Mouse (Mus musculus): ENCODE results near the gene Pde4b. TPM values are rescaled to one million over a fixed set of nuclear protein-coding genes. Genes with fewer than 3 reads are reported as not detected.
"Not testable (repeated sequence)": the region's sequence is repeated elsewhere in the genome, so short reads cannot be mapped to it uniquely, and the experiment has no call there.

Gene Pde4b
- polyA plus RNA-seq (2015; fragmentation: Nextera tagmentation; extraction: Ambion mirVana): 9.6 and 14.2 TPM in 2 replicates

GRCm38 (mm10) chr4:102087091-102087565, at the start of gene Pde4b:
Gene Pde4b, plus strand, starts transcription at chr4:102087543.
- peak; percentile 37; the same call in 1 of the 2 replicates for ATAC-seq (ENCODE audit: insufficient number of reproducible peaks, insufficient read depth, low FRiP score, low TSS enrichment, low read depth)
- H3K27ac ChIP-seq: no peak within 1 kb of the TSS
- H3K9me3 ChIP-seq: no peaks in the 10 kb centered on the region
- H3K4me1 ChIP-seq: peaks cover 14% of the 10 kb centered on the region
- peak within 1 kb of the TSS; percentile 62 for H3K4me3 ChIP-seq
- H3K36me3 ChIP-seq: no peaks in the 10 kb centered on the region
- 9% methylated on average over 11 of the region's 11 CpGs for WGBS
- peak within 1 kb of the TSS; percentile 72 for H3K9ac ChIP-seq
- peak within 1 kb of the TSS; percentile 99 for H3K4me2 ChIP-seq
- peaks cover 44% of the 10 kb centered on the region for H3K27me3 ChIP-seq

GRCm38 (mm10) chr4:102040190-102040589, 47.2 kb upstream of the Pde4b start:
- Histone ChIP-seq H3K9ac (no peak overlapping the region), H3K4me3 (no peak overlapping the region), H3K4me2 (no peak overlapping the region), H3K27me3 (no peaks in the 10 kb centered on the region), H3K36me3 (no peaks in the 10 kb centered on the region), H3K27ac (no peak overlapping the region), H3K4me1 (0 out of 2 replicates have a peak, but pooled peaks cover 1% of the 10 kb centered on the region), H3K9me3 (no peaks in the 10 kb centered on the region)
- 61% methylated on average over 3 of the region's 3 CpGs for WGBS
- ATAC-seq (ENCODE audit: insufficient number of reproducible peaks, insufficient read depth, low FRiP score, low TSS enrichment, low read depth): no peak

GRCm38 (mm10) chr4:102045183-102046140, 41.9 kb upstream of the Pde4b start:
- no peaks in the 10 kb centered on the region for H3K36me3 ChIP-seq
- no peak overlapping the region for H3K4me2 ChIP-seq
- H3K4me3 ChIP-seq: no peak overlapping the region
- H3K9me3 ChIP-seq: no peaks in the 10 kb centered on the region
- no peaks in the 10 kb centered on the region for H3K27me3 ChIP-seq
- peaks cover 5% of the 10 kb centered on the region; the same call in 1 of the 2 replicates for H3K4me1 ChIP-seq
- WGBS: 49% methylated on average over 6 of the region's 6 CpGs
- no peak overlapping the region for H3K27ac ChIP-seq
- no peak overlapping the region for H3K9ac ChIP-seq
- ATAC-seq (ENCODE audit: insufficient number of reproducible peaks, insufficient read depth, low FRiP score, low TSS enrichment, low read depth): no peak

GRCm38 (mm10) chr4:102049368-102049767, 38.0 kb upstream of the Pde4b start:
- ATAC-seq (ENCODE audit: insufficient number of reproducible peaks, insufficient read depth, low FRiP score, low TSS enrichment, low read depth): not testable (repeated sequence)
- 92% methylated on average over 14 of the region's 14 CpGs for WGBS

GRCm38 (mm10) chr4:102061322-102061721, 26.0 kb upstream of the Pde4b start:
- no peak overlapping the region for H3K27ac ChIP-seq
- ATAC-seq (ENCODE audit: insufficient number of reproducible peaks, insufficient read depth, low FRiP score, low TSS enrichment, low read depth): no peak
- H3K4me1 ChIP-seq: no peaks in the 10 kb centered on the region
- H3K4me3 ChIP-seq: no peak overlapping the region
- H3K9ac ChIP-seq: no peak overlapping the region
- H3K9me3 ChIP-seq: no peaks in the 10 kb centered on the region
- 88% methylated on average over 2 of the region's 2 CpGs for WGBS
- H3K4me2 ChIP-seq: no peak overlapping the region
- no peaks in the 10 kb centered on the region for H3K27me3 ChIP-seq
- H3K36me3 ChIP-seq: no peaks in the 10 kb centered on the region

More at GRCm38 (mm10) chr4:102049368-102049767, 38.0 kb upstream of the Pde4b start:
- not testable (repeated sequence) for H3K4me2 ChIP-seq, H3K36me3 ChIP-seq, H3K9me3 ChIP-seq, H3K9ac ChIP-seq, H3K4me3 ChIP-seq, H3K27me3 ChIP-seq, H3K27ac ChIP-seq, H3K4me1 ChIP-seq

- no peak overlapping the region for H3K4me3 ChIP-seq
- H3K36me3 ChIP-seq: no peaks in the 10 kb centered on the region
- no peak overlapping the region for H3K4me2 ChIP-seq
- H3K27ac ChIP-seq: no peak overlapping the region
- H3K27me3 ChIP-seq: no peaks in the 10 kb centered on the region
- 95% methylated on average over 2 of the region's 2 CpGs for WGBS
- no peaks in the 10 kb centered on the region for H3K9me3 ChIP-seq
- H3K4me1 ChIP-seq: no peaks in the 10 kb centered on the region
- no peak overlapping the region for H3K9ac ChIP-seq
- no peak for ATAC-seq (ENCODE audit: insufficient number of reproducible peaks, insufficient read depth, low FRiP score, low TSS enrichment, low read depth)
Observed at GRCm38 (mm10) chr4:102069314-102069713, 18.0 kb upstream of the Pde4b start.

- Histone ChIP-seq H3K27ac (no peak overlapping the region), H3K27me3 (peaks cover 44% of the 10 kb centered on the region), H3K4me1 (peaks cover 14% of the 10 kb centered on the region), H3K4me2 (no peak overlapping the region), H3K9me3 (no peaks in the 10 kb centered on the region), H3K9ac (no peak overlapping the region), H3K36me3 (no peaks in the 10 kb centered on the region), H3K4me3 (no peak overlapping the region)
- 65% methylated on average over 4 of the region's 4 CpGs for WGBS
- ATAC-seq (ENCODE audit: insufficient number of reproducible peaks, insufficient read depth, low FRiP score, low TSS enrichment, low read depth): no peak
Observed at GRCm38 (mm10) chr4:102086336-102086735, 1.0 kb upstream of the Pde4b start.

GRCm38 (mm10) chr4:102087566-102088234, 357 bp downstream of the Pde4b start:
- peaks cover 14% of the 10 kb centered on the region for H3K4me1 ChIP-seq
- WGBS: 1% methylated on average over 64 of the region's 64 CpGs
- H3K27me3 ChIP-seq: peaks cover 49% of the 10 kb centered on the region
- peak overlapping the region; percentile 62 for H3K4me3 ChIP-seq
- peak overlapping the region; percentile 99 for H3K4me2 ChIP-seq
- no peaks in the 10 kb centered on the region for H3K9me3 ChIP-seq
- H3K27ac ChIP-seq: no peak overlapping the region
- peak overlapping the region; percentile 72 for H3K9ac ChIP-seq
- no peaks in the 10 kb centered on the region for H3K36me3 ChIP-seq
- no peak for ATAC-seq (ENCODE audit: insufficient number of reproducible peaks, insufficient read depth, low FRiP score, low TSS enrichment, low read depth)

GRCm38 (mm10) chr4:102088235-102088867, 1.0 kb downstream of the Pde4b start:
- H3K27ac ChIP-seq: no peak overlapping the region
- H3K36me3 ChIP-seq: no peaks in the 10 kb centered on the region
- ATAC-seq (ENCODE audit: insufficient number of reproducible peaks, insufficient read depth, low FRiP score, low TSS enrichment, low read depth): no peak
- H3K4me2 ChIP-seq: peak overlapping the region; percentile 99
- H3K27me3 ChIP-seq: peaks cover 52% of the 10 kb centered on the region
- peak overlapping the region; percentile 62 for H3K4me3 ChIP-seq
- 21% methylated on average over 15 of the region's 15 CpGs for WGBS
- peak overlapping the region; percentile 72 for H3K9ac ChIP-seq
- no peaks in the 10 kb centered on the region for H3K9me3 ChIP-seq
- H3K4me1 ChIP-seq: peaks cover 14% of the 10 kb centered on the region

GRCm38 (mm10) chr4:102095851-102096250, 8.5 kb downstream of the Pde4b start:
- Histone ChIP-seq H3K4me1 (no peaks in the 10 kb centered on the region), H3K9me3 (no peaks in the 10 kb centered on the region), H3K4me2 (no peak overlapping the region), H3K36me3 (no peaks in the 10 kb centered on the region), H3K9ac (no peak overlapping the region), H3K27me3 (0 out of 2 replicates have a peak, but pooled peaks cover 7% of the 10 kb centered on the region), H3K4me3 (no peak overlapping the region), H3K27ac (no peak overlapping the region)
- no peak for ATAC-seq (ENCODE audit: insufficient number of reproducible peaks, insufficient read depth, low FRiP score, low TSS enrichment, low read depth)
- 88% methylated on average over 2 of the region's 2 CpGs for WGBS

- Histone ChIP-seq H3K4me3 (no peak overlapping the region), H3K27ac (no peak overlapping the region), H3K4me1 (no peaks in the 10 kb centered on the region), H3K9me3 (no peaks in the 10 kb centered on the region), H3K9ac (no peak overlapping the region), H3K27me3 (no peaks in the 10 kb centered on the region), H3K4me2 (no peak overlapping the region), H3K36me3 (no peaks in the 10 kb centered on the region)
- ATAC-seq (ENCODE audit: insufficient number of reproducible peaks, insufficient read depth, low FRiP score, low TSS enrichment, low read depth): no peak
- WGBS: 75% methylated on average over 4 of the region's 4 CpGs
Observed at GRCm38 (mm10) chr4:102102241-102102640, 14.9 kb downstream of the Pde4b start.

Measured in embryonic facial prominence, embryonic 13.5 days (tissue).